Mouse (Mus musculus): ENCODE measurements around the gene Cdc42ep3.

Cdc42ep3 gene

DNA sequence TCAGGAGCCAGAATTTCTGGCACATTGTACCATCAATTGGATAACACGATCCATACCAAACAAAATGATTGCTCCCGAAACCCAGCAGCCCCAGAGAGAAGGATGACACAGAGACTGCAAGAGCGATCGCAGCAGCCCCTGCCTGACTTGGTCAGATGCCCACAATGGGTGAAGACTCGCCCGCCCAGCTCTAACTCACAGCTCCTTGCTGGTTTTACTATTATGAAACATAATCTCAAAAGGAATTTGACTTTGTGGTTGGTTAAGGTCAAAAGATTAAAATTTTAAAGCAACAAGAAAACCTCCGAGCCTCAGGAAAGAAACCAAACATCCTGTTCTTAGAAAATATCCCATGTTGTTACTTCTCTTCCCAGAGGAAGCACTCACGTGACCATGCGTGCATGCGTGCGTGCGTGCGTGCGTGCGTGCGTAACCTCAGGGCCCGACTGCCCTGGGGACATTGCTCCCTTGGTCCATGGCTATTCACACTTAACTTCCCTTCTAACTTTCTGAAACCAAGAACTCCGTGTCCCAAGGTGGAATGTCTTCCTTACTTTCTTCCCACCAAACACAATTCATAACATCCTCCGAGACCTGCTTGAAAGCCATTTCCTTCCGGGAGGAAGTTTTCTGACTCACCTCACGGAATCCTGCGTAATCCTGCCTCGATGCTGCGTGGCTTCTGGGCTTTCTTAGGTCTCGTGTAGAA is 9.7 kb downstream of the Cdc42ep3 start:
- DNase-seq (ENCODE audit: low spot score): no peak

- DNase-seq (ENCODE audit: low spot score): no peak
Measured at GRCm38 (mm10) chr17:79343334-79343946, 11.5 kb downstream of the Cdc42ep3 start.

- no peak for DNase-seq (ENCODE audit: low spot score)
Measured at GRCm38 (mm10) chr17:79342639-79343333, 12.1 kb downstream of the Cdc42ep3 start.

GRCm38 (mm10) chr17:79341946-79342470 is 12.9 kb downstream of the Cdc42ep3 start:
- no peak for DNase-seq (ENCODE audit: low spot score)

- no peak for DNase-seq (ENCODE audit: low spot score)
Measured at GRCm38 (mm10) chr17:79337494-79337893, 17.4 kb downstream of the Cdc42ep3 start.

DNA sequence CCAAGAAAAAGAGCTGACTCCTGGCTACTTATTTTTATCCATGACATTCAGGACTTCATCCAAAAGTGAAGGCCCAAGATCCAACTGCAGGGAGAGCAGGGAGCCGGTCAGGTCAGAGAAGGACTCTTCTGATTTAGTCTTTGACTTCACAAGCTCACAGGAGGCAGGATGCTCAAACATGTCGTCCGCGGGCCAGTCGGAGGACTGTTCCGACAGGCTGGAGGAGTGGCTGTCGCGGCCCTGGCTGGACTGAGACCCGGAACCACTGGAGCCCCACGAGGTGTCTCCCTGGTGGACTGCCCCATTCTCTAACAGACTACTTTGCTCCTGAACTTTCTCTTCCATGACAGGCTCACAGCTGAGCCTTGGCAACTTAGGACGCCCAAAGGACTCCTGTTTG is 20.2 kb downstream of the Cdc42ep3 start:
- no peak for DNase-seq (ENCODE audit: low spot score)

- DNase-seq (ENCODE audit: low spot score): no peak
Measured at GRCm38 (mm10) chr17:79333650-79334049, 21.2 kb downstream of the Cdc42ep3 start.

DNA sequence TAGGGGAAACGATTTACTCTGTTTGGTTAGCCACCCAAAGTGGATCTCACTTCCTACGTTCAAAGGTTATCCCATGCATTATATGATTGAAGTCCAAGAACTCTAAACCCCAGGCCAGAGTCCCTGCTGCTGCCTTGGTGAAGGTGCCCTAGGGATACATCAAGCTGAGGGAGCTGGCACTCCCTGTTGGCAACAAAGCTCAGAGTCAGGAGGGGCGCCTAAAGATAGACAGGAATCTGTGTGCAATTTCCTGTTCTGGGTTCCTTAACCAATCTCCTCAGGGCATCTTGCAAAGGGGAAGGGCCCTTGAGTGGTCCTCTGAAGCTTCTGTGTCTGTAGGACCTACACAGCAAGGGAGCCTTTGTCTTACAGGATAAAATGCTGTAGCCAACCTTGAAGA is 22.0 kb downstream of the Cdc42ep3 start:
- DNase-seq (ENCODE audit: low spot score): no peak

- DNase-seq (ENCODE audit: low spot score): no peak
Measured at GRCm38 (mm10) chr17:79330397-79330796, 24.5 kb downstream of the Cdc42ep3 start.

GRCm38 (mm10) chr17:79326868-79327376 is 28.0 kb downstream of the Cdc42ep3 start:
- DNase-seq (ENCODE audit: low spot score): no peak

GRCm38 (mm10) chr17:79317085-79317751 is 37.7 kb downstream of the Cdc42ep3 start:
- no peak for DNase-seq (ENCODE audit: low spot score)

DNA sequence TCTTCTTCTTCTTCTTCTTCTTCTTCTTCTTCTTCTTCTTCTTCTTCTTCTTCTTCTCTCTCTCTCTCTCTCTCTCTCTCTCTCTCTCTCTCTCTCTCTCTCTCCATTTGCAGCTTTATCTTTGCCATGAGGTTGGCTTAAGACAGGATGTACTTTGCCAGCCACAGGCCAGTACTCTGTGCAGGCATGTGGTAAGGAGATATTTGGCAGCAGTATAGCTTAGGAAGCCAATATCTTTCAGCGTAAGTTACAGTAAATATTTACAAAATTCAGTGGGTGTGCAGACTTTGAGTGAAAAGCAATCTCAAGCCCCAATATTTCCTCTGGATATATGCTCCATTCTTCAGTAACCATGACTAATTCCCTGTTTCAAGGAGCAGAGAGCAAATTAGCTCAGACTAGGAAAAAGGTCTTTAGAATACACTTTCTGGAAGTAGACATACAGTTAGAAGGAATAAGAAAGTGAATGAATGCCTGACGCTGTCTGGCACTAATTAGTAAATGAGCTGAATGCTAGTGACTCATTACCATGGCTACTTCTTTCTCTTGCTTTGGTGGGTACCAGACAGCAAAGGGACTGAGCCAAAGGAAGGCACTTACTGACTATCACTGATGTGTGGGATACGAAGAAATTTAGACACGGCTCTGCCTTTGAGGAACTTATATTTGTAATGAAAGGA is 39.3 kb downstream of the Cdc42ep3 start:
- DNase-seq (ENCODE audit: low spot score): no peak

- no peak for DNase-seq (ENCODE audit: low spot score)
Measured at GRCm38 (mm10) chr17:79310465-79310864, 44.4 kb downstream of the Cdc42ep3 start.

DNA sequence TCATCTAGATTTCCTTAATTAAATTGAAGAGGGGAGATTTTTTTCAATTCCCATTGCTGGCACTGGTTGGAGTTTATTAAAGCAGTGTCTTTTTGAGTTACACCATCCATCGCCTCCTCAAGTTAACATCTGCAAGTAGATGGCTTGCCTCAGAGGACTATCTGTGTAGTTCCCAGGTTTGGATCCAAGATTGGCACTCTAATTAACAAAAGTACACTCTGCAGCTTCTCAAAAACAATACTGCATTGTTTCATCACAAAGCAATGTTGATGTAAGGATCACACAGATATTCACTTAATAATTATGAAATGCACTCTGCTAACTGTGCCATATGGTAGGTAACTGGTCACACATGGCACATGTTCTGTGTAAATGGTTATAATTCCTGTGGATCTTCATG is 45.4 kb downstream of the Cdc42ep3 start:
- no peak for DNase-seq (ENCODE audit: low spot score)

- DNase-seq (ENCODE audit: low spot score): no peak
Measured at GRCm38 (mm10) chr17:79305644-79306043, 49.2 kb downstream of the Cdc42ep3 start.

DNA sequence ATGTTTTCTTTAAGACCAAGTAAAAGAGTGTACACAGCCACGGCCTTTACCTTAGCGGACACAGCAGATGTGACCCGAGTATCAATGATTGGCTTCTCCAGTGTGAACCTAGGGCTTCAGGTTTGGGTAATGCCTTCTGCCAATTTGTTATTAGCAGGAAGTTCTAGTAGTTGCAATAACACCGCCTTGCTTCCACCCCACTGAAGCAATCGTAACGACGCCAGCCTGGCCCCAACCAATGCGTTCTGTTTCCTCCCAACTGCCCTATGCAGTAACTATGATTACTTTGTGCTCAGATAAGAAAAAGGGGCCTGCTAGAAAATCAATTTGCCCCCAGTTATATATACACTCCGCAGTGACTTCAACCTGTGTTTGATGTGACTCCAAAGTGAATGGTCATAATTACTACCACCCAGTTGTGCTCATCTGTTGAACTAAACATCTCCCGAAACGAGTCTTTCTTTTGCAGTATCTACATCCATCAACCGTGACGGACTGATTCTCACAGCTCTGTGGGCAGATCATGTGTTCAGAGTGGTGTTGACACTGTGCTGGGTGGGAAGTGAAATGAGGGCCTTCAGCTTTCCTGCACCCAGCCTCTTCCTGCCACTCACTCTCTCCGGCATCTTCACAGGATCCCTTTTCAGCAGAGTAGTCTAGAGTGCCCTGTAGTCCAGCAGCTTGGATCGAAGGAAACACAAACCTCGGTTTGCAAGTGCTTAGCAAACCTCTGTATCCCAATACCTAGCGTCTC is 51.0 kb downstream of the Cdc42ep3 start:
- no peak for DNase-seq (ENCODE audit: low spot score)

- no peak for DNase-seq (ENCODE audit: low spot score)
Measured at GRCm38 (mm10) chr17:79303238-79303637, 51.7 kb downstream of the Cdc42ep3 start.

DNA sequence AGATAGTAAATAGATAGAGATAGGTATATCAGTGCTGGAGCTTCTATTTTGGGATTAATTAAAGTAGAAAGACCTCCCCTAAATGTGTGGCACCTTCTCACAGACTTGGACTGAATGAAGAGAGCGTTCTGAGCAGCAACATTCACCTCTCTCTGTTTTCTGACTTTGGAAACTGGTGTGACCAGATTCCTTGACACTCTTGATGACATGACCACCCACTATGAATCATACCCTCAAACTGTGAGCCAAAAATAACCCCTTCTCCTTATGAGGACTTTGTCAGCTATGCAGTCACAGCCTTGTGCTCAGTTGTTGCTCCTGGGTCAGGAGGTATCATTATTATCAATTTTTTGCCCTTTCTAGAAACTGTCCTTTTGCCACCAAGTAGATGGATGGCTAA is 55.0 kb downstream of the Cdc42ep3 start:
- DNase-seq (ENCODE audit: low spot score): no peak

DNA sequence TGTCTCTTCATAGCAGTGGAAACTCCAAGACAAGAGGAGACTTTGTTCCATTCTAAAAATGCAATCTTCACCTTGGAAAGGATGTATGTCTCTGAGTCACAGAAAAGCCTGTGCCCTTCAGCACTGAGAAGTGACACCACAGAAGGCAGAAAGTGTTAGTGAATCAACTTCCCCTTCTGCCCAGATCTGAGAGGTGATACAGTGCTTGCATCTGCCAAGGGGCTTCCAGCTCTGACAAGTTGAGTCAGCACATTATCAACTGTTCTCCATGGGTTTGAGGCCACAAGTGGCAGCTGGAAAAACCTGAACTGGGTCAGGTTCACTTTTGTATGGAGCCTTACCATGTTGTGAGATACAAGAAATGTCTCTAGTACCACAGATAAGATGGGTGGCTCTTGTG is 55.9 kb downstream of the Cdc42ep3 start:
- DNase-seq (ENCODE audit: low spot score): no peak

GRCm38 (mm10) chr17:79295926-79296325 is 59.0 kb downstream of the Cdc42ep3 start:
- DNase-seq (ENCODE audit: low spot score): no peak

GRCm38 (mm10) chr17:79291672-79292071 is 63.2 kb downstream of the Cdc42ep3 start:
- DNase-seq (ENCODE audit: low spot score): no peak
